Mouse (Mus musculus) colon, adult 2 months (tissue): ENCODE results near the gene Ccdc77. TPM values are rescaled to one million over a fixed set of nuclear protein-coding genes. Genes with fewer than 3 reads are reported as not detected.

Source experiments
- polyA plus RNA-seq: library from polyadenylated mRNA; depleted of rRNA; stranded (reverse); fragments of >200 nt; gene quantifications from 2 replicates; pipeline ENCODE4 v1.2.3, GENCODE M21; 2012; rRNA removed

The Ccdc77 gene
- 1.4 and 2.5 TPM in 2 replicates for polyA plus RNA-seq

GRCm38 (mm10) chr6:120363688-120364522, at the start of gene Ccdc77, which contains the start of gene Kdm5a:
Ccdc77 (minus strand) TSS chr6:120364374.
Kdm5a (plus strand) TSS chr6:120364124.

DNA sequence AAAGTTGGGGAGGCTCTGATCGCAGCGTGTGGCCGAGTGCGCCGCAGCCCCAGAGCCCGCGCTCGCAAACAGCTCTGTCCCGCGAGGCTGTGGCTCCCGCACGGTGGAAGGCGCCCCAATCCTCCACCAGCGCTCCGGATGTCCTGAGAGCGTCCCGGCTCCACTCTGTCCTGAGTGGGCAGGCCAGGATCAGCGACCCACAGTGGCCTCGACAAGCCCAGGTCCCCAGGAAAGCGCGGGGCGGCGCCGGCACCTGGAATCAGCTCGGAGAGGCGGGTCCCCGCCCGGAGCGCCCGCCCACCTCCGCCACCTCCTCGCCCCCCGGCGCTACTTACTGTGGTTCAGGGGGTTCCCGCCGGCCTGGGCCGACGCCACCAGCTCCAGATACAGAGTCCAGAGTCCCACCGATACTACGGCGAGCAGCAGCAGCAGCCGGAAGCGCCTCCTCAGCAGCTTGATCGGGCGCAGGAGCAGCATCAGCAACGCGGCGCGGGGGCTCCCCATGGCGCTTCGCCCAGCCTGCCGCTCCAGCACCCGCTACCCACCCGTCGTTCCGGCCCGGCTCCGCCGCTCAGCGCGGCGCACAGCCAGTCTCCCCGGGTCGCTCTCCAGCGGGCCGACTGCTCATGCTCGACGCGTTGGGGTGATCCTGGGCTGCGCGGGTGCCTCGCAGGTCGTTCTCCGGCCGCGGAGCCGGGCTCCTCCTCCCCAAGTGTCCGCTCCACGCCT, 70.0 kb downstream of the Ccdc77 start, which contains the start of the genes D330020A13Rik and B4galnt3:
TSS of gene D330020A13Rik (plus strand) at position 309 of the 729 bp plus-strand sequence.
TSS of gene B4galnt3 (minus strand) at position 504 of the 729 bp plus-strand sequence.

Other genes with a start within 250 kb of the Ccdc77 start
- 0.42 and 0.56 TPM in 2 replicates for gene D330020A13Rik, start 70.0 kb downstream of the Ccdc77 start, polyA plus RNA-seq
- 44.1 and 47.1 TPM in 2 replicates for gene B4galnt3, start 69.8 kb downstream of the Ccdc77 start, polyA plus RNA-seq
- gene Kdm5a, start 250 bp downstream of the Ccdc77 start, polyA plus RNA-seq: 1.4 and 2.1 TPM in 2 replicates
- 14.2 and 17.0 TPM in 2 replicates for gene Il17ra, start 98.9 kb upstream of the Ccdc77 start, polyA plus RNA-seq
- 0.03 and 0.20 TPM in 2 replicates for gene Tmem121b, start 129.4 kb upstream of the Ccdc77 start, polyA plus RNA-seq
- 20.6 and 21.1 TPM in 2 replicates for gene Hdhd5, start 166.9 kb upstream of the Ccdc77 start, polyA plus RNA-seq